Mouse (Mus musculus): ENCODE results near the gene Ticam1. TPM values are rescaled to one million over a fixed set of nuclear protein-coding genes. Genes with fewer than 3 reads are reported as not detected.

The Ticam1 gene
- polyA plus RNA-seq, 1 experiment from 2014 or later: 1.3 TPM

GRCm38 (mm10) chr17:56302363-56302996, 25.9 kb upstream of the Ticam1 start:
- 0 out of 2 replicates have a peak, but pooled peaks have one; percentile 2 for ATAC-seq
- H3K4me3 ChIP-seq (replicated peaks): no peak overlapping the region
- H3K4me1 ChIP-seq (replicated peaks): peaks cover 30% of the 10 kb centered on the region
- H3K4me2 ChIP-seq (replicated peaks): peak overlapping the region; percentile 88
- WGBS: 16% methylated on average over 13 of the region's 13 CpGs
- no peaks in the 10 kb centered on the region for H3K36me3 ChIP-seq
- no peaks in the 10 kb centered on the region for H3K27me3 ChIP-seq
- no peak overlapping the region for H3K9ac ChIP-seq (replicated peaks)
- no peaks in the 10 kb centered on the region for H3K9me3 ChIP-seq
- H3K27ac ChIP-seq: no peak overlapping the region

- Histone ChIP-seq H3K27ac (no peak within 1 kb of the TSS), H3K4me2 (replicated peaks) (no peak within 1 kb of the TSS), H3K36me3 (no peaks in the 10 kb centered on the region), H3K4me1 (replicated peaks) (peaks cover 22% of the 10 kb centered on the region), H3K9ac (replicated peaks) (no peak within 1 kb of the TSS), H3K4me3 (replicated peaks) (no peak within 1 kb of the TSS), H3K9me3 (no peaks in the 10 kb centered on the region), H3K27me3 (no peaks in the 10 kb centered on the region)
- ATAC-seq: no peak
- 92% methylated on average over 9 of the region's 9 CpGs for WGBS
These were observed 23.6 kb upstream of the Ticam1 start, which contains the start of gene Arrdc5 for GRCm38 (mm10) chr17:56300186-56300585. Arrdc5 (minus strand) TSS chr17:56300286.

- no peak overlapping the region for H3K9ac ChIP-seq (replicated peaks)
- 96% methylated on average over 1 of the region's 1 CpGs for WGBS
These were observed 21.7 kb upstream of the Ticam1 start for GRCm38 (mm10) chr17:56298238-56298637.

GRCm38 (mm10) chr17:56296201-56296600, 19.6 kb upstream of the Ticam1 start:
- no peak for ATAC-seq
- H3K36me3 ChIP-seq: no peaks in the 10 kb centered on the region
- no peaks in the 10 kb centered on the region for H3K9me3 ChIP-seq
- H3K27ac ChIP-seq: no peak overlapping the region
- H3K4me1 ChIP-seq (replicated peaks): peaks cover 4% of the 10 kb centered on the region; the same call in 1 of the 2 replicates
- H3K4me3 ChIP-seq (replicated peaks): no peak overlapping the region
- WGBS: 67% methylated on average over 1 of the region's 1 CpGs
- no peak overlapping the region for H3K9ac ChIP-seq (replicated peaks)
- no peak overlapping the region for H3K4me2 ChIP-seq (replicated peaks)
- H3K27me3 ChIP-seq: no peaks in the 10 kb centered on the region

More at GRCm38 (mm10) chr17:56298238-56298637, 21.7 kb upstream of the Ticam1 start:
- H3K9me3 ChIP-seq: no peaks in the 10 kb centered on the region
- H3K4me3 ChIP-seq (replicated peaks): no peak overlapping the region
- ATAC-seq: no peak
- H3K27ac ChIP-seq: no peak overlapping the region
- H3K36me3 ChIP-seq: no peaks in the 10 kb centered on the region
- H3K4me2 ChIP-seq (replicated peaks): no peak overlapping the region
- no peaks in the 10 kb centered on the region for H3K27me3 ChIP-seq
- peaks cover 7% of the 10 kb centered on the region for H3K4me1 ChIP-seq (replicated peaks)

- ATAC-seq: no peak
- H3K4me2 ChIP-seq (replicated peaks): no peak overlapping the region
- H3K27me3 ChIP-seq: no peaks in the 10 kb centered on the region
- no peaks in the 10 kb centered on the region for H3K36me3 ChIP-seq
- WGBS: 92% methylated on average over 19 of the region's 19 CpGs
- H3K4me1 ChIP-seq (replicated peaks): peaks cover 22% of the 10 kb centered on the region
- no peaks in the 10 kb centered on the region for H3K9me3 ChIP-seq
- no peak overlapping the region for H3K4me3 ChIP-seq (replicated peaks)
- no peak overlapping the region for H3K9ac ChIP-seq (replicated peaks)
- no peak overlapping the region for H3K27ac ChIP-seq
These were observed 17.7 kb upstream of the Ticam1 start for GRCm38 (mm10) chr17:56294241-56294640.

GRCm38 (mm10) chr17:56293291-56293690, 16.7 kb upstream of the Ticam1 start:
- no peak overlapping the region for H3K4me2 ChIP-seq (replicated peaks)
- no peak overlapping the region for H3K4me3 ChIP-seq (replicated peaks)
- H3K27me3 ChIP-seq: no peaks in the 10 kb centered on the region
- no peaks in the 10 kb centered on the region for H3K36me3 ChIP-seq
- 73% methylated on average over 1 of the region's 1 CpGs for WGBS
- peaks cover 29% of the 10 kb centered on the region for H3K4me1 ChIP-seq (replicated peaks)
- ATAC-seq: no peak
- H3K9ac ChIP-seq (replicated peaks): no peak overlapping the region
- H3K9me3 ChIP-seq: no peaks in the 10 kb centered on the region
- no peak overlapping the region for H3K27ac ChIP-seq

- Histone ChIP-seq H3K9me3 (no peaks in the 10 kb centered on the region), H3K36me3 (no peaks in the 10 kb centered on the region), H3K9ac (replicated peaks) (no peak within 1 kb of the TSS; the same call in 1 of the 2 replicates), H3K27me3 (no peaks in the 10 kb centered on the region), H3K4me1 (replicated peaks) (peaks cover 35% of the 10 kb centered on the region), H3K4me2 (replicated peaks) (no peak within 1 kb of the TSS), H3K4me3 (replicated peaks) (no peak within 1 kb of the TSS), H3K27ac (no peak within 1 kb of the TSS; the same call in 1 of the 2 replicates)
- WGBS: 80% methylated on average over 4 of the region's 4 CpGs
- ATAC-seq: no peak
These were observed 16.1 kb upstream of the Ticam1 start, which contains the start of gene Plin3 for GRCm38 (mm10) chr17:56292531-56293222. Plin3 (minus strand) TSS chr17:56292873.

GRCm38 (mm10) chr17:56291826-56292475, 15.4 kb upstream of the Ticam1 start:
- Histone ChIP-seq H3K4me3 (replicated peaks) (no peak overlapping the region), H3K27me3 (no peaks in the 10 kb centered on the region), H3K4me1 (replicated peaks) (peaks cover 36% of the 10 kb centered on the region), H3K9me3 (no peaks in the 10 kb centered on the region), H3K36me3 (no peaks in the 10 kb centered on the region), H3K27ac (peak overlapping the region; percentile 48; the same call in 1 of the 2 replicates), H3K9ac (replicated peaks) (no peak overlapping the region), H3K4me2 (replicated peaks) (no peak overlapping the region)
- ATAC-seq: no peak
- WGBS: 49% methylated on average over 7 of the region's 7 CpGs

GRCm38 (mm10) chr17:56291171-56291511, 14.6 kb upstream of the Ticam1 start:
- peak; percentile 88 for ATAC-seq
- Histone ChIP-seq H3K36me3 (peaks cover 1% of the 10 kb centered on the region; the same call in 1 of the 2 replicates), H3K9me3 (no peaks in the 10 kb centered on the region), H3K4me3 (replicated peaks) (peak overlapping the region; percentile 30), H3K4me1 (replicated peaks) (peaks cover 36% of the 10 kb centered on the region), H3K27me3 (no peaks in the 10 kb centered on the region), H3K4me2 (replicated peaks) (peak overlapping the region; percentile 49), H3K27ac (peak overlapping the region; percentile 64; the same call in 1 of the 2 replicates), H3K9ac (replicated peaks) (no peak overlapping the region; the same call in 1 of the 2 replicates)
- WGBS: 2% methylated on average over 16 of the region's 16 CpGs

- Histone ChIP-seq H3K4me3 (replicated peaks) (peak overlapping the region; percentile 30), H3K4me2 (replicated peaks) (peak overlapping the region; percentile 49), H3K27me3 (no peaks in the 10 kb centered on the region), H3K9ac (replicated peaks) (peak overlapping the region; percentile 52), H3K36me3 (peaks cover 5% of the 10 kb centered on the region; the same call in 1 of the 2 replicates), H3K4me1 (replicated peaks) (peaks cover 36% of the 10 kb centered on the region), H3K27ac (peak overlapping the region; percentile 64), H3K9me3 (no peaks in the 10 kb centered on the region)
- WGBS: 3% methylated on average over 17 of the region's 17 CpGs
- peak; percentile 53 for ATAC-seq
These were observed 14.0 kb upstream of the Ticam1 start for GRCm38 (mm10) chr17:56290388-56291170.
